Mouse (Mus musculus): ENCODE measurements around the gene Tlcd2.
A peak's percentile ranks its signal among the peaks of the same experiment; 100 is the strongest.
"Not testable (repeated sequence)": the region's sequence is repeated elsewhere in the genome, so short reads cannot be mapped to it uniquely, and the experiment has no call there.

Gene Tlcd2

DNA sequence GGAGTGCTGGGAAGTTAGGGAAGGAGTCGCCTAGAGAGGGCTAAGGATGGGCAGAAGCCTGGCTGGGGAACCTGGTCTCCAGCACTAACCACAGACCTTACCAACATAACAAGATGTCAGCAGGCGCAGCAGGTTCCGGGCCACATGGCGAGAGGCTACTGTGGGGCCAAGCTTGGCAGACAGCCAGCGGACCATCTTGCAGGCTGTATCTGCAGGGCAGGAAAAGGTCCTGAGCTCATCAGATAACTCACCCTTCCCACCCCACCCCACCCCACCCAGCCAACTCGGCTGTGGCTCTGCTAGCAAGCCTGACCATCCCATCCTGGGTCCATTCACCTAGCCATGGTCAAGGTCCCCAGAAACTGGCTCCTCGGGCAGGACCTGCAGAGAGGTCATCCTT lies 11.8 kb upstream of the Tlcd2 start:
- peak in 1 of 2 experiments; percentile 59 for DNase-seq (ENCODE audit: low spot score in 2 of 2)

DNA sequence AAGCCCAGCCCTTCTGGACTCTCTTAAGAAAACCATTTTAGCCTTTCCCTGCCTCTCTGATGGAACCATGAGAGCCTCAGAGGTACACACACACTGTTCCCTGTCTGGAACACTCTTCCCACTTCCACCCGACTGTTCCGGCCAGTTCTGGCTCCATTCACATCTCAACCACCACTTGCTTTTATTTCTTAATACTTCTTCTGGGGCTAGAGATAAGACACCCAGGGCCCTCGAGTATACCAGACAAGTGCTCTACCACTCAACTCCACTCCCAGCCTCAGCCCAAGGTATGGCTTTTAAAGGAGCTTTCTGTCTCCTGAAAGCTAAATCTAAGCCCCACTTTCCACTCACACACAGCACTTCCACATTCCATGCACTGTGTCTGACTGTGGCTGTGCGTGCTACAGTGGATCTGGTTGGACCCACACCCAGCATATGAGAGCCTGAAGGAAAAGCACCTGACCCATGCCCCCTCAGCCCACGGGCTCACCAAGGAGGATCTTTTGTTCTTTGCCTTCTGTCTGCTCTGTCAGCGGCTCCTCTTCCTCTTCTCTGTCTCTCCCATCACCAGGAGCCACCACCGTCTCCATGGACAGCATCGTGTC lies 11.1 kb upstream of the Tlcd2 start:
- DNase-seq (ENCODE audit: low spot score in 2 of 2) = no peak

- DNase-seq (ENCODE audit: low spot score in 2 of 2) = no peak
Observed at GRCm38 (mm10) chr11:75450936-75451335, 10.6 kb upstream of the Tlcd2 start.

- no peak for DNase-seq (ENCODE audit: low spot score in 2 of 2)
Observed at GRCm38 (mm10) chr11:75452081-75452480, 9.4 kb upstream of the Tlcd2 start.

DNA sequence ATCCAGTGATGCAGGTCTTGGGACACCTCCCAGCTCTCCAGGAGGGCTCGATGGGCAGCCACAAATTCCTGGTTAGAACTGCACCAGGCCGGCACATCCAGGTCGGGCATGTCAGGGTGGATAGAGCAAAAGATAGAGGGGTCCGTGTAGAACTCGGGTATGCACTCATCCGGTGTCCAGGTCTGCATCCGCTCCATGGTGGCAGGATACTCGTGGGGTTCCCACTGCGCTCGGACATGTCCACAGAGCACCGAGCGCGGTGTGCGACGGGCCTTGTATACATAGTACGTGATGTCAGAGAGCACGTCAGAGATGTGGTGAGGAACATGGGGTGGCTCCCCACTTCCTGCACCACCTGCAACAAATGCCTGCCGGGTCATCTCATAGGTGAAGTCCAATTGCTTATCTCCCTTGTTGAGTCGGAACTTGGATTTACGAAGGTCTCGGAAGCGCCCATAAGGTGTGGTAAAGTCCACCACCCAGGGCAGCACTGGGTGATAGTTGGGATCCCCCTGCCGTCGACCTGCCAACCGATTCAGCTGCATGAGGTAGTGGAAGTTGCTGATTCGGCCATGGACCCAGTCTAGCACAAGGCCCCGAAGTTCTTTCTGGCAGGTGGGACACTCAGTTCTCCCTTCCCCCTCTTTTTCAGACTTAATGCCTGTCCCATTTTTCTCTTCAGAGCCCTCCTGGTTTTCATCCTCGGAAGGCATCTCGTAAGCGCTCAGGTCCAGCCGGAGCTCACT lies 8.5 kb upstream of the Tlcd2 start:
- no peak for DNase-seq (ENCODE audit: low spot score in 2 of 2)

GRCm38 (mm10) chr11:75453991-75454930 lies 7.3 kb upstream of the Tlcd2 start, which contains the start of gene Wdr81:
TSS of gene Wdr81 (minus strand) at chr11:75454717.
- peak; percentile 93 to 96 for DNase-seq (ENCODE audit: low spot score in 2 of 2)

DNA sequence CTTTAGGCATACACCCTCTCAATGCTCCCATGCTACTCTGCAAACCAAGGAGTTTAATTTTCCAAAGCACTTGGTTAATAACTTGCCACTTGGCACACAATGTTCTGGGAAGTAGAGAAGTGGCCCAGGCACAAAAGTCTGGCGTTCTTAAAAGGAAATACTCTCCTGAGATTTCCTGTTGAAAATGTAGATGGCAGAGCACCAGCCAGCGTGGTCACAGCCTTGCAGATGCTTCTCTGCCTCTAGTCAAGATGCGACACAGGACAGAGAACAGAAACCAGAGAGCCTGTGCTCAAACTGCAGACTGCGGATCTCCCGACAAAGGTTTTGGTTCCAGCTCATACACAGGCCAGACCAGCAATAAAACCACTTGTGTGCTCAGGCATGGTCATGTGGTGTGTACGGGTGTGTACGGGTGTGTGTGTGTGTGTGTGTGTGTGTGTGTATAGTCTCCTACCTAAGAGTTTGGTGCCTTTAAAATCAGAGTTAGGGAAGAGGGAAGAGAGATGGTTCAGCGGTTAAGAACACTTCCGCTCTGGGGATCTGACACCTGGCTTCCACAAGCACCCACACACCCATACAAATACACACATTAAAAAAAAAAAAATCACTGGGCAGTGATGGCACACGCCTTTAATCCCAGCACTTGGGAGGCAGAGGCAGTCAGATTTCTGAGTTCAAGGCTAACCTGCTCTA lies 6.3 kb upstream of the Tlcd2 start:
- no peak for DNase-seq (ENCODE audit: low spot score in 2 of 2)

DNA sequence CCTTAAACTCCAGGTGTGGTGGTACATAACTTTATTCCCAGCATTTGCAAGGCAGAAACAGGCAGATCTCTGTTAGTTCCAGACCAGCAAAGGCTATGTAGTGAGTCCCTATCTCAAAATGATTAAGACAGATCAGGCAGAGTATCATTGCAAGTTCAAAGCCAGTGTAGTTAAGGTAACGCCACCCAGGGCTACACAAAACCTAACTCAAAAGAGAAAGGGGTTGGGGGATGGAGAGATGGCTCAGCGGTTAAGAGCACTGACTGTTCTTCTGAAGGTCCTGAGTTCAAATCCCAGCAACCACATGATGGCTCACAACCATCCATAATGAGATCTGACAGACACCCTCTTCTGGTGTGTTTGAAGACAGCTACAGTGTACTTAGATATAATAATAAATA lies 5.5 kb upstream of the Tlcd2 start:
- not testable (repeated sequence) for DNase-seq (ENCODE audit: low spot score in 2 of 2)

DNA sequence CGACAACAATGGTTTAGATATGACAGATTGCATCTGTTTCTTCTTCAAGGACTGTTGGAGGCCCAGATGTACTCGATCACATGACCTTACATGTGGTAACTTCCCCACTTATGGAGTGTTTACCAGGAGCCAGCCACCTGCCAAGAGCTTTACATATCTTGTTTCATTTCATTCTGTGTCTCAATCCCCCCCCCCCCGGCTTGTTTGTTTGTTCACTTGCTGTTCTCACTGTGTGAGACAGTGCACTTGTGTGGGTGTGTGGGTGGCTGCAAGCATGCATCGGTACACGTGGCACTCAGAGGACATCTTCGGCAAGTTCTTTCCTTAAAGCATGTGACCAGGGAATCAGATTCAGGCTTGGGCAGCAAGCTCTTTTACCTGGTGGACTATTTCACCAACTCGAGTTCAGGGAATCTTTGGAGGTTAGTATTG lies 5.1 kb upstream of the Tlcd2 start:
- DNase-seq (ENCODE audit: low spot score in 2 of 2) = no peak

DNA sequence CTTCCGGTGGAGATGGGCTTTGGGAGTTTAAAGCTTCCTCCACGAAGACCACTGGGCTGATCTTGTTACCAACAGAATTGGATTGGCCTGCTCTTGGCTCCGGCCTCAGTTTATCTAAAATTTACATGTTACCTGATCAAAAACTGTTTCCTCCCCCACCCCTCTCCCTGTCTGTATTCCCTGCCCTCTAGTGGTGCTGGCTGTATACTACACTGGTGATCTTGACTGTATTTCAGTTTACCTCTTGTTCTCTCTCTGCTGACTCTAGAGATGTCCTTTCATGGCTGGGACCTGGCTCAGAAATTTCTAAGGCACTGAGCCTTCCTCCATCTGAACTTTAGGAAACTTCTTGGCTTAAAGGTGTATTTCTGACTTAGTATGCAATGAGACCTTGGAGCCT lies 3.3 kb upstream of the Tlcd2 start:
- DNase-seq (ENCODE audit: low spot score in 2 of 2) = peak in 1 of 2 experiments; percentile 49

DNA sequence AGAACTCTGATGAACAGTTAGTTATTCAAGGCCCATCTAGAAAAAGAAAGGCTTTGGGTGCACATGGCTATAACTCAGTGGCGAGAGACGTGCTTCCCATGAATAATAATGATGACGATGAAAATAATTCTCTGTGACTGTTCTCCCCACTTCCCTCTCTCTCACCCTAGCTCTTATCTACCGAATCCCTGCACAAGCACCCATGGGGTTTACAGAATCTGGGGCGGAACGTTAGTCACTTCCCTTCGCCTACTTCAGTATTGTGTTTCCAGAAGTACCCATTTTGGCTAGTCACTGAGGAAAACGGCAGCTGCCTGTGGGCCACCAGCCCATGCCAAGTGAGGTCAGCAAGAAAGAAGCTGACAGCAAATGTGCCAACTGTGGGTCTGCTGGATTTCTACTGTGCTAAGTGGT lies 2.9 kb upstream of the Tlcd2 start:
- peak in 1 of 2 experiments; percentile 47 for DNase-seq (ENCODE audit: low spot score in 2 of 2)

DNA sequence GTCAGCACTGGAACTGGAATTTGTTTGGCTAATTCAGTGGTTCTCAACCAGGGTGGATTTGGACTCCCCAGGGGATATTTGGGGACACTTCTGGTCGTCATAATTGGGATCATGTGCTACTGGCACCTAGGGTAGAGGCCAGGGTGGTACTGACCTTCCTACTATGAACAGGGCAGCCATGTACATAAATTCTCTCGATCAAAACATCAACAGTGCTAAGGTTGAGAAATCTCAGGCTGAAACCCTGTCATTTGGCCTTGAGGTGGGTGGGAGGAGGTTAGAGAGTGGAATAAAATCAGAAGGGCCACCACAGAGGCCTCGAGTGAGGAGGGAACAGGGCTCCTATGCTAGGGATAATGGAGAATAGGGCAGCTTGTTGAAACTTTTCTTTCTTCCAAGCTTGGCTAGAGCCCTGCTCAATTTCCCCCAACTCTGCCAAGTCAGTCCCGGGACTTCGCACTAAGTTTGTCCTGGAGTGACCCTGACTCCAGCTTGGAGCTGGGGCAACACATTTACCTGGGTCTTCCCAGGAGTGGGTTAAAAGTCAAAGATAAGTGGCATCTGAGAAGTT lies 2.3 kb upstream of the Tlcd2 start:
- peak in 1 of 2 experiments; percentile 43 for DNase-seq (ENCODE audit: low spot score in 2 of 2)

DNA sequence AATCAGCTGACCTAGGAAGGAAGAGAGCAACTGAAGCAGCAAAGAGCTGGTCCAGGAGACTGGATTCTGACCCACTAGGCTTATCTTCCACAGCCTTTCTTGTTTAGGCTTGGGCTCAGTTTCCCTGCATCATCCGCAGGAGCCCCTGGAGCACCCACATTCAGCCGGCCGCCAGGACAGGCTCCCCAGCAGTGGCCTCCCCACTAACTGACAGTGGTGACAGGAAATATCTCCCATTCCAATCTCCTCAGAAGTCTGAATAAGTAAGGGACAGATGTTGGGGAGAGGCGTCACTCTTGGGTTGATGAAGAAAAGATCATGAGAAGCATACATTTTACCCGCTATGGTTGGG lies 1.8 kb upstream of the Tlcd2 start:
- DNase-seq (ENCODE audit: low spot score in 2 of 2) = no peak

- DNase-seq (ENCODE audit: low spot score in 2 of 2) = peak; percentile 95 to 96
Observed at GRCm38 (mm10) chr11:75460103-75460843, 1.2 kb upstream of the Tlcd2 start.

GRCm38 (mm10) chr11:75461743-75462252 lies 283 bp downstream of the Tlcd2 start:
- DNase-seq (ENCODE audit: low spot score in 2 of 2) = no peak

- peak; percentile 60 to 72 for DNase-seq (ENCODE audit: low spot score in 2 of 2)
Observed at GRCm38 (mm10) chr11:75462253-75462783, 803 bp downstream of the Tlcd2 start.

DNA sequence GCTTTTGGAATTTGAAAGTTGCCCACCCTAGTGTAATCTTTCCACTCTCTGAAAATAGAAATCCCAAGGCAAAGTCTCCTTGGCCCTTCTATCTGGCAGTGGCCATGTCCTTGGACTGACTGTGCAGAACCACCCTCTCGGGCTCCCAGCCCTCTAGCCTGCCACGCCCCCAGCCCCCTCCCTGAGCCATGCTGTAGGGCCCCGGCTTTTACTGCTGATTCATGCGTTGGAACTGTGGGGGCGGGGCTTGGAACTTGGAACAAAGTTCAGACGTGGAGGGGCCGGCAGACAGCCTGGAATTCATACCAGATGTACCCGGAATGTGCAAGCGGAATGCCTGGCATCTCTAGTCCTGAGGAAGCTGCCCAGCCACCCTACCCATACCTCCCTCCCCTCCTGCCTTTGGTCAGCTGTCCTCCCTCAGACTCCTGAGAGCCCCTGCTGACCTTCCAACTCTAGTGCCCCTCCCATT lies 1.4 kb downstream of the Tlcd2 start:
- DNase-seq (ENCODE audit: low spot score in 2 of 2) = peak; percentile 80 to 82

- no peak for DNase-seq (ENCODE audit: low spot score in 2 of 2)
Observed at GRCm38 (mm10) chr11:75463624-75464023, 2.1 kb downstream of the Tlcd2 start.

GRCm38 (mm10) chr11:75464417-75464816 lies 2.9 kb downstream of the Tlcd2 start:
- no peak for DNase-seq (ENCODE audit: low spot score in 2 of 2)

DNA sequence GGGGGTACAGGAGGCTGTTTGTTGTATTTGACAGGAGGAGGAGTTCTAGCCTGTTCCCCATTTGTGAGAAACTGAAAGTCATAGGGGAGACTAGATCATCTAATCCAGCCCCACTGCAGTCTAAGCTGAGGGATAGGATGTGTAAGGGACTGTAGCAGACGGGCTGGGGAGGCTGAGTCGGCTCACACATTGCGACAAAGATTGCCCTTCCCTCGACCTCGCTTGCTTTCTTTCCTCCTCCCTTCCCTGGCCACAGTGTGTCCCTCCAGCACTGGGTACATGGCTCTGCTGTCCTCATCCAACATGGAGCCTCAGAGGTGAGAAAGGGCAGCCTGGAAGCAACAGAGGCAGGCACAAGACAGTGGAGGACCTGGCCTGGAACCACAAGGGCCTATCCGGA lies 3.5 kb downstream of the Tlcd2 start:
- DNase-seq (ENCODE audit: low spot score in 2 of 2) = no peak
